Mouse (Mus musculus) heart, postnatal 14 days (tissue): Measurements from ENCODE around the gene Macrod2. TPM values are rescaled to one million over a fixed set of nuclear protein-coding genes. Genes with fewer than 3 reads are reported as not detected.

ENCODE experiments used
- DNase-seq, 2 experiments: peaks; one replicate each; pipeline ENCODE4 v3.0.0; 2021 to 2022
- intact Hi-C: fragments of 180-260 bp; cut with DNase I; formaldehyde crosslinking; loops from one replicate; pipeline ENCODE4 v1.15.1; 2025
- total RNA-seq, 2 experiments: library from RNA; stranded (reverse); gene quantifications; 2 replicates each; pipeline ENCODE4 v1.2.3; 2021

Gene Macrod2
- total RNA-seq, 2 experiments from 2014 or later = 9.9 to 10.1 TPM

DNA sequence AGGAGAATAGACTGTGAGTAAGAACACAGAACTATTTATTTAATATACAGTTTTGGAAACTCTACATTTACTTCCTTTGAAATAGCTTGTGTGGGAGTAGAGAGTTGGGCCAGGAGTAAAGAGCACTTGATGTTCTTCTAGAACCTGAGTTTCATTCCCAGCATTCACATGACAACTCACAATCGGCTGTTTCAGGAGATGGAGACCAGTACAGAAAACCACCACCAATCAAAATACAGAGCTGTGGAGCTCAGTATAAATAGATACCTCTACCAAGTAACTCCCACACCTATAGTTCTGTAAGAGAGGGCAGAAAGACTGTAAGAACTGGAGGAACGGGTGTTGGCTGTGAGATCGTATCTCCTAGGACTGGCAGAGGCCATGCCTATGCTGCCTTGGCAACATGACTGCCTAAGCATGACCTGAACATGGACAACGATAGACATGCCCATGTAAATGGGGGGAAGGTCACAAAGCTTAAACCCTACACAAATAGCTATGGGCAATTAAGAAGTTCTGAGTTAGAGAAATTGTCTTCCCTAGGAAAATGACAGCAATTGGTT, 379.8 kb downstream of the Macrod2 start:
- intact Hi-C loops = no loop called here
- DNase-seq = no peak

DNA sequence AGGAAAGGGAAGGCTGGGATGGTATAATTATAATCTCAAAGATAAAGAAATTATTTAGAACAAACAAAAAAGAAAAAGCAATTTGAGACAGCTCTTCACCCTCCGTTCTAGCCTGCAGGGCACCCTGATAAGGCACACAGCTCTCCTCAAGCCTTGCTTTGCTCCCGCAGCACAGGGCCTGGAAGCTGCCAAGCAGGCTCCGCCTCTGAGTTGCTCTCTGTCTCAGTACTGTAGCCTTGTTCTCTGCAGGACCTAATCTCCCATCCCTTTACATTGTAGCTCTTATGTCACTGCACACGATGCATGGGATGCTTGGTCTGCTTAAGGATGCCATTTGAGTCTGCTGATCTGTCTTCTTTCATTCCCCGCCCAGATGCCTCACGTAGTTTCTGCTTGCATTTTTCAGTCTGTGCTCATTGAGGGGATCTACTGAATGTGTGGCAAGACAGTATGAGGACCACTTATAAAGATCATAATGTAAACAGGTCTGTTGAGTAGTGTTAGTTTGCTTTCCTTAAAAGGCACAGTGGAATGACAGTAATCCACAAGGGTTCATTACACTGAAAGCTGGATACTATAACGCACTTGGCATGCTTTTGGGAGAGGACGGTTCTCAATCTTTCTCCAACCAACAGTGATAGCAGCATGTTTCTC, 380.5 kb downstream of the Macrod2 start:
- DNase-seq = no peak
- intact Hi-C loops = no loop called here

DNA sequence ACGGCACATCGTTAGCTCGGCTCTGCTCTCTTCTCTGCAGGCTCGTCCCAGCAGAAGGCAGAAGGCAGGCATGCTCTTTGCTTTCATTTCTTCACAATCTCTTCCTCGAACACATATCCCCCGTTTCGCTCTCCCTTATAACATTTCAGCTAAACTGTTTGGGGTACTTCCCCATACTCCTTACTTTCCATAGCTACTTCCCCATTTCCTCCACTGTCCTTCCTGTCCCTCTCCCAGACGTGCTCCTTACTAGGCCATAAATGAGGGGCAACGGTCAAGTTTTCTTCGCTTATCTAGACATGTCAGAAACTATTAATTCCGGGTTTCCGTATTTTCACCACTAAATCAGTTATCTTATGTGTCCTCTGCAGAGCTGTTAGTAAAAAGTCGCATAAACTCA, 383.1 kb downstream of the Macrod2 start:
- no peak for DNase-seq
- intact Hi-C loops = no loop called here

DNA sequence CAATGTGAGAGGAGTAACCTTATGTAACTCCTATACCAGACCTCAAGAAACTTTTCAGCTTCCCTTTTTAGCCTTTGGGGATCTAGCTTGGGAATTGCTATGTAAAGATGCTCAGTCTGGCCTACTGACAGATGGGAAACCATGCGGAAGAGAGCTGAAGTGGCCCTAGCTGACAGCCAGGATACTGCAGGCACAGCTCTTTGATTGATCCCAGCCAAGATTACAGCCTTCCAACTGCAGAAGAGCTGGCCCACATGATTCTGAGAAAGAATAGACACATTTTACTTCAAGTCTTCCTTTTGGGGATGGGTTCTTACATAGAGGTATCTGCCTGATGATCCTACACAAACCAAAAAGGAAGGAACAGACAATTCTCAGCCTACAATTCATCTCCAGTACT, 387.9 kb downstream of the Macrod2 start:
- no peak for DNase-seq
- intact Hi-C loops = no loop called here

DNA sequence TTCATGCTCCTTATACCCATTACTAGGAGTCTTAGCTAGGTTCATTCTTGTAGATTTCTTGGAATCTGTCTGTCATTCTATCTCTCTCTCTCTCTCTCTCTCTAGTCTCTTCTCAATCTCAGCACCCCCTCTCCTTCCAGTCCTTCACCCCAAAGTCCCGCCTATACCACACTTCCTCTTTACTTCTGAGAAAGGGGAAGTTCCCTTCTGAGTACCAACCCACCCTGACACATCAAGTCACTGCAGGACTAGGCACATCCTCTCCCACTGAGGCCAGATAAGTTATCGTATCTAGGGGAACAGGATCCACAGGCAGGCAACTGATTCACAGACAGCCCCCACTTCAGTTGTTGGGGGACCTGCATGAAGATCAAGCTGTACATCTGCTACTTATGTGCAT, 389.5 kb downstream of the Macrod2 start:
- intact Hi-C loops = no loop called here
- no peak for DNase-seq

DNA sequence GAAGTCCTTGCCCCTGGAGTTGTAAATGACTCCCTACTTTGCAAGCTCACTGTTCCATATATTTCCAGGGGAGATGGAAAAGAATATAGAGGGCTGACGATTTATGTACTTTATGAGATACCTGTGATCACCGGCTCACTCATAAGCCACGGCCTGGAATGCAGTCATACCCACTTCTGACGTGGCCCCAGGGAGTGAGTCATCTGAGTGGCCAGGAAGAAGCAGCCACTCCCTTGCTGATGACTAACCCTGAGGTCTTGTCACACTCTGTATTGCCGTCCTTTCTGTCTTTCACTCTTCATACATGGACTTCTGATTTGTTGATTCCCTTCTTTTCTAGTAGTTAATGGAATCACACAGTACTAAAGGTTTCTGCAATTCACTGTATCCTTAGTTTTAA, 395.3 kb downstream of the Macrod2 start:
- DNase-seq = no peak
- intact Hi-C loops = no loop called here

DNA sequence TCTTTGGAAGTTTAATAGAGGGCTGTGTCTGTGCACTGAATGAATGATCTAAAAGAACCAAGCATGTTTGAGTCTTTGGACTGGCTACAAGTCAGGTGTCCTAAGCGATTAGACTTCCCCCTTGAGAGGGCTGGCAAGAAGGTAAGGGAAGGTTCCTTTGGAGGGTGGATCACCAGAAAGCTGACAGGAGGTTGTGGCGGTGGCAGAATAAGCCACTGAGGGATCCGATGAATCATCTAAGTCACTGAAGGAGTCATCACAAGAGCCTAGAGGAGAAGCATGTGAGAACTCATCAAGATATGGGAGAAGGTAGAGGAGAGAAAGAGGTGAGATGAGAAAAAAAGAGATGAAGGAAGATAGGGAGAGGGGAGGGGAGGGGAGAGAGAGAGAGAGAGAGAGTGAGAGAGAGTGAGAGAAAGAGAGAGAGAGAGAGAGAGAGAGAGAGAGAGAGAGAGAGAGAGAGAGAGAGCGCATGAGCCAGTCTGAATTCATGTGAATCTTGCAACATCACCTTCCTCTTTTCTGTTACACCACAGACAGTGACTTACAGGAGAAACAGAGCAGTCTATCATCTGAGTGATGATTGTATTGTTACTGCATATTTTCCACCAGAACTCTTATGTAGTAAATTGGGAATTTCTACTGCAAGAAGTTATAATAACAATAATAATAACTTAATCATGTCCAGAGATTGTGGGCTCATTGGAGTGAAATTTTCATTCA, 398.9 kb downstream of the Macrod2 start:
- DNase-seq = no peak
- intact Hi-C loops = no loop called here

DNA sequence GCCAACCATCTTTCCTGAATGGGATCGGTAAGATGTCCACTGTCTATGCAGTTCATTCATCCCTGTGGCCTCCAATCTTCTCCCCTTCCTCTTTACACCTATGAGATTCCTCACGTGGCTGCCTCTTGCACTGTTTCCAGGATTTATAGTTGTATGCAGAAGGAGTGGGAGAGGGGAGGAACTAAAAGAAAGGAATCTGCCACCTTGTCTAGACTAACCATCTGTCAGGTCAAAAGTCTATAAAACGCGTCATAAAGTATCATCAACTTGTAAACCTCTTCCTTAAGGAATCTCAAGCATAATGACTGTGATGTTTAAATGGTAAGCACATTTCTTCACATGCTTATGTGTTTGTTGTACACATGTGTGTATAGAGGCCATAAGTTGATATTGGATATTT, 416.6 kb downstream of the Macrod2 start:
- intact Hi-C loops = no loop called here
- no peak for DNase-seq

DNA sequence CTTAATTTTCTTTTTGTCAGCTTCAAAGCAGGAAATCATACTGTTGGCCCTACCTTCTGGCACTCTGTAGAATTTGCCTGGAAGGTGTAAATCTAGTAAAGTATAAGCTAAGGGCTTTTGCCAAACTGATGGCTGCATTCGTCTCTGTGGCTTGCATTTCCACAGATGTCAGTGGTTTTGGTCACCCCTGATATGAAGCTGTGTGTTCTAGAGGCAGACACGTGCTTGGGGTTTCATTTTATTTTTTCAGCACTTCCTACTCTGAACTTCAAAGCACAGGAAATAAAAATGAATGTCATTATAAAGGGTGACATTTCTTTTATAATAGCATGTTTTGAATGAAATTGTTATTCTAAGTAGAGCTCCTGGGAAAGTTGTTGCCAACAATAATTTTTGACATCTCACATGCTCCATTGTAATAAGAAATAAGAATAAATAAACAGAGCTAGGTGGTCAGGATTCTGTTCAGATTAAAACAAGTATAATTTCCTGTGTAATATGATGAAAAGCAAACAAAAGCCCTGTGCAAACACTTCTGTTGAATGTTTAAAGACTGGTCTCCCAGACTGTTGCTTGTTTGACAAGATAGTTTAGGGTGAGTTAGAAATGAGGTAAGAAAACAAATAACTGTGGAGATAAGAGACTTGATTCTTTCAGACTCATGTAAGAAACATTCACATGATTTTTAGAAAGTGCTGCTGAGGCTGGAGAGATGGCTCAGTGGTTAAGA, 424.4 kb downstream of the Macrod2 start:
- no peak for DNase-seq
- intact Hi-C loops = no loop called here

DNA sequence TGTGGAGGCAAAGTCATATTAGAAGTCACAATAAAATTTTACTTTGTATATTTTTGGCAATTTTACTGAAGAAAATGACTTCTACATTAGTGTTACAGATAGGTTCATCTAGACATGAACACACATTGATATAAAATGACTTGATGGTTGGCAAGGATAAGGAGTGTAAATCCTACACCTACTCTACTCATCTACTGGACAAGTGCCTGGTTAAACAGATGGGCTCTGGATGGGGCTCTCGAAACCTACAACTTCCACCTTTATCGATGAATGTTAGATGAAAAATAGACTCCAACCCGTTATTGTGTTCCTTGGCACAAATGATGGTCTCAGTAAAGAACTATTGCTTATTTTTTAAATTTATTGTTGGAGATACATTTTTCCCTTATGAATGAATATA, 427.3 kb downstream of the Macrod2 start:
- intact Hi-C loops = no loop called here
- no peak for DNase-seq

DNA sequence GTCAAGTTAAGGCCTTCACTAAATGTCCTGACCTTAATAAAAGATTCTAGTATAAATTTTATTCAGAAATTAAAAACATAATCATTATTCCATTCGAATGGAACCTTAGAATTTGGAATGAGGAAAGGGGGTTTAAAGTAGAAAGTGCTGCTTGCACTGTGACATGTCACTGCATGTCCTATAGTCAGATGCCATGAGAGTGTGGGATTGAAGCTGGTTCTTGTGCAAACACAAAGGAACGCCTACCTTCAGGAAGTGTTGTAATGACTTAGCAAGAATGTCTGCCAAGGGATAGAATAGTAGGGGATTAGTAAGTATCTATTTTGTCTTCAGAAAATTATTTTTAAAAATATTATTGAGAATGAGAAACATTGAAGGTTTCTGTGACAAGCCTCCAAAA, 431.1 kb downstream of the Macrod2 start:
- intact Hi-C loops = no loop called here
- no peak for DNase-seq

DNA sequence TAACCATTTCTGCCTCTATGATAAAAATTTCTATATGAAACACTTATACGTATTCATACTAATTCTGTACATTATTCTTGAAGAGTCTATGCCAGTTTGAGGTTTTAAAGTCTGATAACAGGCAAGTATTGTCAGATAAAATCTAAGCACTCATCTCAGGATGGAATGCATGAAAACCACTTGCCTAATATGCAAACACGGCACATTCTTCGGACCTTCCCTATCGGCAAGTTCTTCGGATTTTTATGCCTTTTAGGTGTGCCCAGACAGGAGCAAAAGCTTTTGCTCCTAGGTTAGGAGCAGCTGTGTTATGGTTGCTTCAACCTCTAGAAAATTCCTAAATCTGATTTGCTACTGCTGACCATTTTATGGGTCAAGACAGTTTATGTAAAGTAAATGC, 433.8 kb downstream of the Macrod2 start:
- intact Hi-C loops = no loop called here
- no peak for DNase-seq

DNA sequence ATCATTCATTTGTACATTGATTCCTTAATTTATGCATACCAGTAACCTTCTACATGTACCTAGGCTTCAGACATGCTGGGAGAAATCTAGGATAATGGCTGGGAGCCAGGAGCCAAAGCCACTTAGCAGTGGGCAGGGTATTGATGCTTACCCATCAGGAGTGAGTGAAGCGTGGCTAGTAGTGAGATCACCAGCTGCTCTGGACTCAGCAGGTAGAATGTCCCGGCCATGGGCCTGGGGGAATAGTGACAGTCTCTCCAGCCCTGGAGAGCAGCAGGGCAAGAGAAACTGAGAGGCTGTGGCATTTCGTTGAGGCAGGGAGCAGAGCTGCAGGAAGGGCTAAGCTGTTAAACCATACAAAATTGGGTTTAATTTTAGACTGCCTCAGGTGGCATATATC, 435.0 kb downstream of the Macrod2 start:
- no peak for DNase-seq
- intact Hi-C loops = no loop called here

DNA sequence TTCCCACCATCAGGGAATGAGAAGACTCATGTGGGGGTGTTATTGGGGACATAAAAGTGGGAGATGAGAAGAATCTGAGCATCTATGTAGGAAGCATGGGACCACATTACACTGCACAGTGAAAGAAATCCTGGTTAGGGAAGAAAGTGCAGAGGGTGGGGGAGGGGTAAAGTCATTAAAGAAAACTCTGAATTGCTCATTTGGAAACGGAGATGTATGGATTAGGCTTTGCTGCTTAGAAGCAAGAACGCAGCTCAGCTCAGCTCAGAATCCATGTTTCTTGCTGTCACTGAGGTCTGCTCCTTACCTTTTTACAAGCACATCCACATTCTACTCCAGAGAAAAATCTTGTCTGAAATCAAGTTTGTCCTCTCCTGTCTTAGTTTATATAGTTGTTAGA, 444.3 kb downstream of the Macrod2 start:
- intact Hi-C loops = no loop called here
- DNase-seq = no peak

DNA sequence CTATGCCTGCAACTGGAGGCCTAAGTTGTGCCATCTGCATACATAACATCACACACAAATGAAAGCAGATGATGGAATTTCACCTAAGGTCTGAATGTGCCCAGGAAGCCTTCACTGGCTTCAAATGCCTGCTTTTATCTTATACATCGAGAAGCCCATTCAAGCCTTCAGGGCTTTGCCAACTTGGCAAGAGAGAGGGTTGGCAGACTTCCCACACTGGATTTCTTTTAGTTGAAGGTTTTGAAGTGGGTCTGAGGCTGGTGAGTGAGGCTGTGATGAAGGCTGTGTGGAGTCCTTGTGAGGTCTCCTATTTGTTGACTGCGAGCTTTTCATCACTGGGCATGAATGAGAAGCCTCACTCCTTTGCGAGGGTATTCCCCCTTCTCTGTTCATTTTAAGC, 444.8 kb downstream of the Macrod2 start:
- DNase-seq = peak; percentile 4 to 41
- intact Hi-C loops = no loop called here

DNA sequence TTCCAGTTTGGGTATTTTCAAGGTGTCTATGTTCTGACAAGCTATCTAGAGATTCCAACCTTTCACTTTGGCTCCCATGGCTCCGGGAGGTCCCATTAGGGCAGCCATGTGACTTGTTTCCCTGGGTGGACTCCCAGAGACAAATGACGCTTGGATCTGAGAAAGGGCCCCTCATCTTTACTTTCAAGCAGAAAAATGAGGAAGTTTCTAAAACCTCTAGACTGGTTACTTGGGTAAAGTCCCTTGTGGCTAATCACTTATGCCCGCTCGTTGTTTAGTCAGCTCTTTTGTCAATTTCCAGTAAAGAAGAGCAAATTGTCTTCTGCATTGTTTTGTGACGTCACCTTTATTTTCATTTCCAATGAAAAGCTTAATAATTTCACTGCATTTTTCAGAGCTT, 448.9 kb downstream of the Macrod2 start:
- DNase-seq = no peak
- intact Hi-C loops = no loop called here

DNA sequence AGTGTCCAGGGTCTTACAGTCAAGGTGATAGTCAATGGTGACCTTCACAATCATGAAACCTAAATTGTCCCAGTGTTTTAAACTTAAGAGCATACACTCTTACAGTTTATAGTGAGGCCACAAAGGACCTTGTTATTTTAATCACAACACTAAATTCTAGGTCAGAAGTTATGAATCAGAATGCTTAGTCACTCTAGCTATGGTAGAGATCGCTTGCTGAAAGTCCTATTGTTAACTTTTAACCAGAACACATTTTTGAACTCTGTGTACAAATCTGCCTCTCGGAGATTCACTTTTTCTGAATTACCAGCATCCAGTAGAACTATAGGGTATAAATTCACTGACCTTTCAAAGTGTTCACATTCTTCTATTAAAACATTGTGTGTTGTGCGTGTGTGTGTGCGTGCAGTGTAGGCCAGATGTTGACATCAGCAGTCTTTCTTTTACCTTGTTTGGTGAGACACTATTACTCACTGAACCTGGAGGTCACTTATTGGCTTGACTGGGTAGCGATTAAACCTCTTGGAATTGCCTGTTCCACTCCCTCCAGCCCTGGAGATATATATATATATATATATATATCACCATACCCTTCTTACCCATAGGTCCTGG, 452.8 kb downstream of the Macrod2 start:
- intact Hi-C loops = no loop called here

DNA sequence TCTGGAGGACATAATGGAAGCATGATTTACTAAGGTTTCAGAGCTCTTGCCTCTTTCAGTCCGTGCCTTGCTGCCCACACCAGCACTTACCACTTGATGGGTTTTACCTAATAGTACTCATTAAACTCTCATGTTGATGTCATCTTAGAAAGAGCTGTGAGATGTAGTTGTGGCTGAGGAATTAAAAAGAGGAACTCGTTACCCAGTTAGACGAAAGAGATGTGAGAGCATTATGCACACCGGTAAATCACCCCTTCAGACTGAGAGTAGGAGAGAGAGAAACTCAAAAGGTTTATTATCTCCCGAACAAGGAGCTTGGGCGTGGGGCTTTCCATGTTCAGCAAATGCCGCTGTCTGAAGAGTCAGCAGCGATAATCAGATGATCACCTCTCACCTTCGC, 458.4 kb downstream of the Macrod2 start:
- intact Hi-C loops = no loop called here
- DNase-seq = no peak

More for the DNA sequence above, 452.8 kb downstream of the Macrod2 start:
- DNase-seq = no peak

DNA sequence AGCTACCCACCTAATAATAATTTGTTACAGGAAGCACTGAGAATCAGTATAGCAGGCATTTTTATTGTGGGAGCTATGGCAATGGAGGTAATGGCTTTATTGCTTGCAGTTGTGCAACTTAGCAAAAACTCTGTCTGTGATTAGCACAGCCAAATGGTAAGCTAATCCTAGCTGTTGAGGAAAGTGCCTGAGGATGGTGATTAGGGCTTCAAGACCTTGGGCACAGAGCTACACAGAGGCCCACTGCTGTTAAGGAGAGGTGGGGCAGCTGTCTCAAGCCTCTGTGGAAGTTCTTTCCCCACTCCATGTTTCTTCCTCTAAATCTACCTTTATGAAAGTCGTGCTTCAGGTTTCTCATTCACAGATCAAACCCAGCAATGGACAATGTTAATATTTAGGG, 466.2 kb downstream of the Macrod2 start:
- no peak for DNase-seq
- intact Hi-C loops = no loop called here

DNA sequence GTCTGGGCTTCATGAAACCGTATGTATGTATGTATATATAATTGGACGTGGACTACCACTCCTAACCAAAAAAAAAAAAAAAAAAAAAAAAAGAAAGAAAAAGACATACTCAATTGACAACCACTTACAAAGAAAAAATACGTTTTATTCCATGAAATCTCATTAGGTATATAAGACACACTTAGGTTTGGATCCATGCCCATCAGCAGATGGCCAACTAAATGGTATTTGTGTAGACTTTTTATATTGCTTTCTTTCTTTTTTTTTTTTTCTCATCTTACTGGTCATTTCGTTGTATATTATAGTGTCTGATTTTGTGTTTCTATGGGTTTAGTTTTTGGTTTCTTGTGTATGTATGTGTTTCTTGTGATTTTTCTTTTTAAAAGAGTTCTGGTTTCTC, 467.6 kb downstream of the Macrod2 start:
- intact Hi-C loops = no loop called here
- DNase-seq = no peak

DNA sequence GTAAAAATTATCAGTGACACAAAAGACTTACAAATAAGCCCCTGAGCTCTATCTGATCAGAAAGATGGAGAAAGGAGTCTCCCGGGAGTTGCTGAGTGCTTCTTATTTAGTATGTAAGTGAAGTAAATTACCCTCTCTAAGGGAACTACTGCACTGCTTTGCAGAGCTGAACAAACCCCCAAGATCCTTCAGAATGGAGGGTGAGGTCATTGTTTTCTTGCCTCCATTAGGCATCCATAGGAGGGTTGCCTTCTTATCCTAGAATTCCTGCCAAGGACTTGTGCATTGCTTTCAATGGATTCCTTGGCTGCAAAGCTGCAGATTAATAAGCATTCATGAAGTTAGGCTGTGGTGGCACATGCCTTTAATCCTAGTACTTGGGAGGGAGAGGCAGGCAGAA, 470.5 kb downstream of the Macrod2 start:
- no peak for DNase-seq
- intact Hi-C loops = no loop called here
